Mouse (Mus musculus): ENCODE measurements around the gene Ndufb7.

DNA sequence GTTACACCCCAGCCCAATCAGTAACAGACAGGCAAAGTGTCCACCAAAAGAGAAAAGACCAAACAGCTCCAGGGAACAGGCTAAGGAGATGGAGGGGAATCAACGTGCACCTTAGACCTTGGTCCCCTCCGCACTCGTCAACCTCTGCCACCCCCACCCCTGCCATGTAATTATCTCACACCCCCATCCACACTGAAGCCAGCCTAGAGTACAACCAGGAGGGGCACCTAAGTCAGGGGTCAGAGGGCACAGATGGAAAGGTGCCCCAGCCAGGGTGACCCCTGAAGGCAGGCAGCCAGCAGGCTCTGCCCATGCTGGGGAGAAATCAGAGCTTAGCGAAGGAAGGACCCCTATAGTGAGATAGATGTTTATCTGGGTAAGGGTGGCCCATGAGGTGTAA is 10.4 kb downstream of the Ndufb7 start:
- TF ChIP-seq USF1 (IDR thresholded peaks at IDR 0.05; ENCODE audit: low read depth, low read length) = no peak
- TF ChIP-seq CTCF (conservative IDR thresholded peaks at IDR 0.05 in 1 of 2, IDR thresholded peaks at IDR 0.05 in 1 of 2; ENCODE audit: low read depth in 2 of 2, low read length in 2 of 2) = no peak
- no peak for TF ChIP-seq USF2 (conservative IDR thresholded peaks at IDR 0.05; ENCODE audit: low read depth, low read length)

Measured in CH12.LX (cell line).